Mouse (Mus musculus): ENCODE data around the gene Chil1. TPM values are rescaled to one million over a fixed set of nuclear protein-coding genes. Genes with fewer than 3 reads are reported as not detected.

The Chil1 gene
- polyA plus RNA-seq, 1 experiment: 0.56 TPM

DNA sequence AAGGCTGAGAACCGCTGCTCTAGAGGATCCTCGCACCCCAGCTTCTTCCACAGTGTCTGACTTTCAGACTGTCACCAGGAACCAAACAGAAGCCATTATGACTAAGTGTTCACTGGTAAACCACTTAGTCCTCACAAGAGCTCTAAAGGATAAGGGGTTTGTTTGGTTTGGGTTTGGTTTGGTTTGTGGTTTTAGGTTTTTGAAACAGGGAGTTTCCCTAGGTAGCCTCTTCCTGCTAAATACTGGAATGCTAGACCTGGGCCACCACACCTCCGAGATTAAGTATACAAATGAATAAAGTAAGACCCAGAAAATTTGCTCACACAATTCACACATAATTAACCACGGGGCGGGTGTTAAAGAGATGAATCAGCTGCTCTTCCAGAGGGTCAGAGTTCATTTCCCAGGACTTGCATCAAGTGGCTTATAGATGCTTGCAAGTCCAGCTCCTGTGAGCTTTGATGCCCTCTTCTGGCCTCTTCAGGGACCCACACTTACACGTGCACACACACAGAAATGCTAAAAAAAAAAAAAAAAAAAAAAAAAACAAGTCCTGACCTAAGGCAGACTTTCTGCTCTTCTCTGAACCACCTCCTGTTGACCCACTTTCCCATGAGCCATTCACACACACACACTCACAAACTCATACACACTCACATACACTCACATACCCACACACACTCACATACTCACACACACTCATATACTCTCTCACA, 19.3 kb upstream of the Chil1 start:
- no peaks in the 10 kb centered on the region for H3K27me3 ChIP-seq (replicated peaks; ENCODE audit: control insufficient read depth, insufficient read depth, low read length)
- H3K4me1 ChIP-seq (ENCODE audit: control insufficient read depth, insufficient read depth, low read length): no peaks in the 10 kb centered on the region
- no peaks in the 10 kb centered on the region for H3K36me3 ChIP-seq (ENCODE audit: control insufficient read depth, insufficient read depth, low read length)
- DNase-seq: peak; percentile 14
- no peak for TF ChIP-seq POLR2A (IDR thresholded peaks at IDR 0.05; ENCODE audit: low read depth, low read length)
- no peak for TF ChIP-seq CTCF (conservative IDR thresholded peaks at IDR 0.05; ENCODE audit: insufficient read depth, insufficient read length, low read depth, low read length)
- 72% methylated on average over 6 of the region's 6 CpGs for WGBS
- H3K4me3 ChIP-seq (ENCODE audit: insufficient read depth, low read depth, low read length): no peak overlapping the region
- no peak overlapping the region for H3K27ac ChIP-seq (ENCODE audit: insufficient read depth, low read depth, low read length)

DNA sequence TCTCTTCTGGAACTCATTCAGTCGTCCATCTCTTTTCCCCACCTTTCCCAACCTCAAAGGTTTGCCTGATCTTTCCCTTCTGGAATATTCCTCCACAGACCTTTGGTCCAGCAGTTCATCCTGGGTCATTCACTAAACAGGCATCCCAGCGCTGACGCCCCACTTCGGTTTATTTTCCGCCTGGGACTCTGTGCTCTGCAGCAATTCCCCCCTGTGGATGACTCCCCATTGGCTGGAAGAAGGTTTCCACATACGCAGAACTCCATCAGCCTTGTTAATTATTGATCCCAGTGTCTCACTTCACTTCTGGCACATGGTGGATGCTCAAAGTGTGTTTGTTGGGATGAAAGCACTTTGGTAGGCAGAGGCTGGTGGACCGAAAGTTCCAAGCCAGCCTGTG, 18.5 kb upstream of the Chil1 start:
- TF ChIP-seq POLR2A (IDR thresholded peaks at IDR 0.05; ENCODE audit: low read depth, low read length): no peak
- no peak for TF ChIP-seq CTCF (conservative IDR thresholded peaks at IDR 0.05; ENCODE audit: insufficient read depth, insufficient read length, low read depth, low read length)
- Histone ChIP-seq H3K4me3 (ENCODE audit: insufficient read depth, low read depth, low read length) (no peak overlapping the region), H3K27me3 (replicated peaks; ENCODE audit: control insufficient read depth, insufficient read depth, low read length) (no peaks in the 10 kb centered on the region), H3K27ac (ENCODE audit: insufficient read depth, low read depth, low read length) (no peak overlapping the region), H3K4me1 (ENCODE audit: control insufficient read depth, insufficient read depth, low read length) (no peaks in the 10 kb centered on the region), H3K36me3 (ENCODE audit: control insufficient read depth, insufficient read depth, low read length) (no peaks in the 10 kb centered on the region)
- DNase-seq: peak; percentile 34
- WGBS: 54% methylated on average over 7 of the region's 7 CpGs

DNA sequence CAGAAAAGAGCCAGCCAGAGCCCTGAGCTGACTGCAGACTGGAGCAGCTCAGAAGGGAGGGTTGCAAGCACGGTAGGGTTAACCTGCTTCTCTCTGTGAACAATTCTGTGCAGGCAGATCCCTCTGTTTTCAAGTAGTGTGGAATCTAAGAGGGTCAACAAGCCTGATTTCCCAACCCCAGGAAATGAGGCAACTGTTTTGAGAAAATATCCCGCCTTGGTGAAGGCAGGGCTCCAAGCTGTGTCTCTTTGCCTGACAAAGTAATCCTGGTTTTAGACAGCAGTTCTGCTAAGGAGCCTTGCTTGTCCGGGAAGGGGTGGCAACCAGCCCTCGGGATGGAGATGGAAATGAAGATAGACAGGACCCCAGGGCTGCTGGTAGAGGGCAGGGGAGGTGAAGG, 17.5 kb upstream of the Chil1 start:
- no peak overlapping the region for H3K27ac ChIP-seq (ENCODE audit: insufficient read depth, low read depth, low read length)
- H3K36me3 ChIP-seq (ENCODE audit: control insufficient read depth, insufficient read depth, low read length): no peaks in the 10 kb centered on the region
- H3K4me1 ChIP-seq (ENCODE audit: control insufficient read depth, insufficient read depth, low read length): no peaks in the 10 kb centered on the region
- no peak for DNase-seq
- WGBS: 65% methylated on average over 4 of the region's 4 CpGs
- H3K27me3 ChIP-seq (replicated peaks; ENCODE audit: control insufficient read depth, insufficient read depth, low read length): no peaks in the 10 kb centered on the region
- TF ChIP-seq POLR2A (IDR thresholded peaks at IDR 0.05; ENCODE audit: low read depth, low read length) (no peak), CTCF (conservative IDR thresholded peaks at IDR 0.05; ENCODE audit: insufficient read depth, insufficient read length, low read depth, low read length) (no peak)
- no peak overlapping the region for H3K4me3 ChIP-seq (ENCODE audit: insufficient read depth, low read depth, low read length)

DNA sequence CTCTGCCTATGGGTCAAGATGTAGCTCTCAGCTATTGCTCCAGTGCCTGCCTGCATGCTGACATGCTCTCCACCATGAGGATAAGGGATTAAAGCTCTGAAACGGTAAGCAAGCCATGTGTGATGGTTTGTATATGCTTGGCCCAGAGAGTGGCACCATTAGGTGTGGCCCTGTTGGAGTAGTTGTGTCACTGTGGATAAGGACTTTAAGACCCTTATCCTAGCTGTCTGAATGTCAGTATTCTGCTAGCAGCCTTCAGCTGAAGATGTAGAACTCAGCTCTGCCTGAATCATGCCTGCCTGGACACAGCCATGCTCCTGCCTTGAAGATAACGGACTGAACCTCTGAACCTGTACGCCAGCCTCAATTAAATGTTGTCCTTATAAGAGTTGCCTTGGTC, 15.4 kb upstream of the Chil1 start:
- no peak for TF ChIP-seq CTCF (conservative IDR thresholded peaks at IDR 0.05; ENCODE audit: insufficient read depth, insufficient read length, low read depth, low read length)
- TF ChIP-seq POLR2A (IDR thresholded peaks at IDR 0.05; ENCODE audit: low read depth, low read length): no peak
- H3K4me1 ChIP-seq (ENCODE audit: control insufficient read depth, insufficient read depth, low read length): no peaks in the 10 kb centered on the region
- no peak overlapping the region for H3K27ac ChIP-seq (ENCODE audit: insufficient read depth, low read depth, low read length)
- WGBS: 92% methylated on average over 3 of the region's 3 CpGs
- H3K27me3 ChIP-seq (replicated peaks; ENCODE audit: control insufficient read depth, insufficient read depth, low read length): no peaks in the 10 kb centered on the region
- no peak for DNase-seq
- H3K36me3 ChIP-seq (ENCODE audit: control insufficient read depth, insufficient read depth, low read length): no peaks in the 10 kb centered on the region
- H3K4me3 ChIP-seq (ENCODE audit: insufficient read depth, low read depth, low read length): no peak overlapping the region

DNA sequence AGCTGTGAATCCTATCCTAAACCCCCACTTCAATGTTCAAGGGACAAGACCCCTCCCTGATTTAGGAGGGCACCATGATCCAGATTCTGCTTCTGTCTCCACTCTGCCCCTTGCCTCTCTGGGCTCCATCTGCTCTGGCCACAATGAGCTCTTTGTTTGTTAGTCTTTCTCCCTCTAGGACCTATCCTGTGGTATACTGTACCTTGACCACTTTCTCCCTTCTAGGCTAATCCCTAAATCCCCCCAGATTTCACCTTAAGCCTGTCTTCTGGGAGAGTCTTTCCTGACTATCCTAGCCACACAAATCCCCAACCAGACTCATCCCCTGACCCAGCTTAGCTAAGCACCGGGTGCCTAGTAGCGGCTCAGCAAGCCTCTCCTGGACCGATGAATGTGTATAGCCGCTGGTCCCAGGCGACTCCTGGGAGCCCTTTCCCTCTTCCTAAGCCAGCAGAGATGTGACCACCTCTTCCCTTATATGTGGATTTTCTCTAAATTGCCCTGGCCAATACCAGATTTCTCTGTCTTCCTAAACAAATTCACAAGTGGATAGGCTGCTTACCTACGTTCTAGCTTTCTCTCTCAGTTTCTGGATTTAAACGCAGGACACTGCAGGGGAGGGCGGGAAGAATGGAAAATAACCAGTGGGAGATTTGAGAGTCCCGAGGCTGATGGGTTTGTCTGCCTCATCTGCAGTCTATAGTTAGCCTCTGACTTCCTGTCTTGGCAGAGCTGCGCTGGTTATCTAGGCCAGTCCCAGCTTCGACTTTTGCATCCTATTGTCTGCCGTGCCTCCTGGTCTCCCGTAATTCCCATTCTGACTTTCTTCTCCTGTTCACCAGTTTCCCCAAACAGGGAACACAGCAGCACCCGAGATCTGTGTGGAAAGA, 14.3 kb upstream of the Chil1 start:
- no peaks in the 10 kb centered on the region for H3K4me1 ChIP-seq (ENCODE audit: control insufficient read depth, insufficient read depth, low read length)
- DNase-seq: peak; percentile 6
- TF ChIP-seq POLR2A (IDR thresholded peaks at IDR 0.05; ENCODE audit: low read depth, low read length) (no peak), CTCF (conservative IDR thresholded peaks at IDR 0.05; ENCODE audit: insufficient read depth, insufficient read length, low read depth, low read length) (no peak)
- no peak overlapping the region for H3K4me3 ChIP-seq (ENCODE audit: insufficient read depth, low read depth, low read length)
- 63% methylated on average over 14 of the region's 14 CpGs for WGBS
- no peak overlapping the region for H3K27ac ChIP-seq (ENCODE audit: insufficient read depth, low read depth, low read length)
- no peaks in the 10 kb centered on the region for H3K36me3 ChIP-seq (ENCODE audit: control insufficient read depth, insufficient read depth, low read length)
- no peaks in the 10 kb centered on the region for H3K27me3 ChIP-seq (replicated peaks; ENCODE audit: control insufficient read depth, insufficient read depth, low read length)

DNA sequence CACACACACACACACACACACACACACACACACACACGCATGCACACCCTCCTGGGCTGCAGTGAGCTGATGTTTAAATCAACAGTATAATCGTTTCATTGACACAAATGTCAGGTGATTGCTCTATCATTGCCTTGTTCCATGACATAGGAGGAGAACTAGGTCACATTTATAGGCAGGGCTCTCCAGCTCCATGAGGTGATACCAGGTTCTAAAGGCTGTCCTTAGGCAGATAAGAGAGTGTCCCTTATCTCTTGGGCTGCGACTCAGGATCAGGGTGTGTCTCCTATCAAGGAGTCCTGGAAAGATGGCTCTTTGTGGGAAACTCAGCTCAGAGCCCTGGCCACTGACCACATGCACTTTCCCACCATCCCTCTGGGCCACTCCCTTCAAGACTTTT, 13.4 kb upstream of the Chil1 start:
- WGBS: 91% methylated on average over 3 of the region's 3 CpGs
- Histone ChIP-seq H3K27me3 (replicated peaks; ENCODE audit: control insufficient read depth, insufficient read depth, low read length) (no peaks in the 10 kb centered on the region), H3K36me3 (ENCODE audit: control insufficient read depth, insufficient read depth, low read length) (no peaks in the 10 kb centered on the region), H3K27ac (ENCODE audit: insufficient read depth, low read depth, low read length) (no peak overlapping the region), H3K4me1 (ENCODE audit: control insufficient read depth, insufficient read depth, low read length) (no peaks in the 10 kb centered on the region), H3K4me3 (ENCODE audit: insufficient read depth, low read depth, low read length) (no peak overlapping the region)
- TF ChIP-seq POLR2A (IDR thresholded peaks at IDR 0.05; ENCODE audit: low read depth, low read length): no peak
- TF ChIP-seq CTCF (conservative IDR thresholded peaks at IDR 0.05; ENCODE audit: insufficient read depth, insufficient read length, low read depth, low read length): no peak
- DNase-seq: no peak
